Mouse (Mus musculus): Measurements from ENCODE around the gene Nat14. TPM values are rescaled to one million over a fixed set of nuclear protein-coding genes. Genes with fewer than 3 reads are reported as not detected.
A peak's percentile ranks its signal among the peaks of the same experiment; 100 is the strongest.

The Nat14 gene
- total RNA-seq, 1 experiment from 2014 or later: 1.2 TPM

GRCm38 (mm10) chr7:4938456-4938855 lies 16.6 kb downstream of the Nat14 start:
- peak; percentile 49 for ATAC-seq (ENCODE audit: extremely low read depth, insufficient number of reproducible peaks, low FRiP score, poor library complexity, severe bottlenecking)

GRCm38 (mm10) chr7:4940068-4940479 lies 18.2 kb downstream of the Nat14 start:
- ATAC-seq (ENCODE audit: extremely low read depth, insufficient number of reproducible peaks, low FRiP score, poor library complexity, severe bottlenecking): peak; percentile 47

- ATAC-seq (ENCODE audit: extremely low read depth, insufficient number of reproducible peaks, low FRiP score, poor library complexity, severe bottlenecking): no peak
Observed at GRCm38 (mm10) chr7:4942673-4943072, 20.8 kb downstream of the Nat14 start.

GRCm38 (mm10) chr7:4943223-4943815 lies 21.5 kb downstream of the Nat14 start:
- peak; percentile 92 for ATAC-seq (ENCODE audit: extremely low read depth, insufficient number of reproducible peaks, low FRiP score, poor library complexity, severe bottlenecking)

- no peak for ATAC-seq (ENCODE audit: extremely low read depth, insufficient number of reproducible peaks, low FRiP score, poor library complexity, severe bottlenecking)
Observed at GRCm38 (mm10) chr7:4947855-4948254, 26.0 kb downstream of the Nat14 start.

- ATAC-seq (ENCODE audit: extremely low read depth, insufficient number of reproducible peaks, low FRiP score, poor library complexity, severe bottlenecking): peak; percentile 27; the same call in 1 of the 2 replicates
Observed at GRCm38 (mm10) chr7:4948386-4948785, 26.6 kb downstream of the Nat14 start.

- ATAC-seq (ENCODE audit: extremely low read depth, insufficient number of reproducible peaks, low FRiP score, poor library complexity, severe bottlenecking): no peak
Observed at GRCm38 (mm10) chr7:4950561-4951342, 28.9 kb downstream of the Nat14 start.

- ATAC-seq (ENCODE audit: extremely low read depth, insufficient number of reproducible peaks, low FRiP score, poor library complexity, severe bottlenecking): no peak
Observed at GRCm38 (mm10) chr7:4953815-4954445, 32.1 kb downstream of the Nat14 start.

- ATAC-seq (ENCODE audit: extremely low read depth, insufficient number of reproducible peaks, low FRiP score, poor library complexity, severe bottlenecking): no peak
Observed at GRCm38 (mm10) chr7:4957361-4957760, 35.5 kb downstream of the Nat14 start.

GRCm38 (mm10) chr7:4963527-4963926 lies 41.7 kb downstream of the Nat14 start:
- no peak for ATAC-seq (ENCODE audit: extremely low read depth, insufficient number of reproducible peaks, low FRiP score, poor library complexity, severe bottlenecking)

- peak; percentile 62 for ATAC-seq (ENCODE audit: extremely low read depth, insufficient number of reproducible peaks, low FRiP score, poor library complexity, severe bottlenecking)
Observed at GRCm38 (mm10) chr7:4964272-4964671, 42.4 kb downstream of the Nat14 start, which contains the start of gene Sbk2. Gene Sbk2, minus strand, starts transcription at chr7:4964406.

GRCm38 (mm10) chr7:4964988-4965387 lies 43.2 kb downstream of the Nat14 start:
- ATAC-seq (ENCODE audit: extremely low read depth, insufficient number of reproducible peaks, low FRiP score, poor library complexity, severe bottlenecking): no peak

GRCm38 (mm10) chr7:4971068-4971467 lies 49.2 kb downstream of the Nat14 start, which contains the start of gene Sbk3:
Gene Sbk3, minus strand, starts transcription at chr7:4971168.
- ATAC-seq (ENCODE audit: extremely low read depth, insufficient number of reproducible peaks, low FRiP score, poor library complexity, severe bottlenecking): no peak

GRCm38 (mm10) chr7:4971710-4972109 lies 49.9 kb downstream of the Nat14 start:
- ATAC-seq (ENCODE audit: extremely low read depth, insufficient number of reproducible peaks, low FRiP score, poor library complexity, severe bottlenecking): no peak

GRCm38 (mm10) chr7:4972321-4973047 lies 50.7 kb downstream of the Nat14 start:
- ATAC-seq (ENCODE audit: extremely low read depth, insufficient number of reproducible peaks, low FRiP score, poor library complexity, severe bottlenecking): no peak

Other genes starting within 250 kb of the Nat14 start
- 10.5 and 17.3 TPM in 2 replicates for gene Hspbp1, start 237.0 kb upstream of the Nat14 start, total RNA-seq (2017)
- not detected in 2 replicates for gene Brsk1, start 231.4 kb upstream of the Nat14 start, total RNA-seq (2017)
- 0.35 and 0.37 TPM in 2 replicates for gene Tmem150b, start 196.8 kb upstream of the Nat14 start, total RNA-seq (2017)
- 77.0 and 85.7 TPM in 2 replicates for gene Kmt5c, start 181.9 kb upstream of the Nat14 start, total RNA-seq (2017)
- not detected in 2 replicates for gene Cox6b2, start 168.9 kb upstream of the Nat14 start, total RNA-seq (2017)
- gene Fam71e2, start 150.7 kb upstream of the Nat14 start, total RNA-seq (2017): not detected in 2 replicates
- gene Il11, start 139.2 kb upstream of the Nat14 start, total RNA-seq (2017): not detected in 2 replicates
- not detected in 2 replicates for gene Tmem190, start 139.1 kb upstream of the Nat14 start, total RNA-seq (2017)
- gene Tmem238, start 132.4 kb upstream of the Nat14 start, total RNA-seq (2017): 1.1 and 2.2 TPM in 2 replicates
- 325 and 398 TPM in 2 replicates for gene Rpl28, start 129.2 kb upstream of the Nat14 start, total RNA-seq (2017)
- 94.5 and 103 TPM in 2 replicates for gene Ube2s, start 109.4 kb upstream of the Nat14 start, total RNA-seq (2017)
- not detected in 2 replicates for gene Shisa7, start 77.3 kb upstream of the Nat14 start, total RNA-seq (2017)
- gene Isoc2b, start 51.8 kb upstream of the Nat14 start, total RNA-seq (2017): 11.3 and 12.2 TPM in 2 replicates
- gene Isoc2a, start 44.9 kb upstream of the Nat14 start, total RNA-seq (2017): 4.0 and 4.2 TPM in 2 replicates
- not detected in 2 replicates for gene Gm36210, start 15.5 kb upstream of the Nat14 start, total RNA-seq (2017)
- 6.0 and 7.2 TPM in 2 replicates for gene Zfp628, start 6.8 kb upstream of the Nat14 start, total RNA-seq (2017)
- gene Ssc5d, start 3.8 kb downstream of the Nat14 start, total RNA-seq (2017): 0.47 and 1.4 TPM in 2 replicates
- not detected in 2 replicates for gene Sbk2, start 42.4 kb downstream of the Nat14 start, total RNA-seq (2017)
- not detected in 2 replicates for gene Sbk3, start 49.1 kb downstream of the Nat14 start, total RNA-seq (2017)
- gene Zfp579, start 74.1 kb downstream of the Nat14 start, total RNA-seq (2017): 4.1 and 4.5 TPM in 2 replicates
- 8.8 and 13.7 TPM in 2 replicates for gene Zfp524, start 92.4 kb downstream of the Nat14 start, total RNA-seq (2017)
- 19.8 and 22.2 TPM in 2 replicates for gene Fiz1, start 92.7 kb downstream of the Nat14 start, total RNA-seq (2017)
- 1.8 TPM in 1 of 2 replicates, not detected in the other for gene Gm44973, start 93.5 kb downstream of the Nat14 start, total RNA-seq (2017)
- 34.3 and 38.5 TPM in 2 replicates for gene Zfp865, start 98.3 kb downstream of the Nat14 start, total RNA-seq (2017)
- gene Ccdc106, start 98.5 kb downstream of the Nat14 start, total RNA-seq (2017): 0.23 TPM in 1 of 2 replicates, not detected in the other
- 0.98 and 1.6 TPM in 2 replicates for gene 4632433K11Rik, start 112.1 kb downstream of the Nat14 start, total RNA-seq (2017)
- 2.9 and 3.4 TPM in 2 replicates for gene Zfp784, start 116.4 kb downstream of the Nat14 start, total RNA-seq (2017)
- 0.93 TPM in 1 of 2 replicates, not detected in the other for gene Zfp580, start 129.5 kb downstream of the Nat14 start, total RNA-seq (2017)
- gene U2af2, start 140.1 kb downstream of the Nat14 start, total RNA-seq (2017): 168 and 188 TPM in 2 replicates
- 118 and 130 TPM in 2 replicates for gene Epn1, start 158.2 kb downstream of the Nat14 start, total RNA-seq (2017)
- not detected in 2 replicates for gene Rfpl4, start 194.9 kb downstream of the Nat14 start, total RNA-seq (2017)
- gene Rasl2-9, start 203.9 kb downstream of the Nat14 start, total RNA-seq (2017): 0.98 TPM in 1 of 2 replicates, not detected in the other
- not detected in 2 replicates for gene Vmn1r55, start 227.6 kb downstream of the Nat14 start, total RNA-seq (2017)

Data from neutrophil, adult 5-6 weeks (primary cell).